Mouse (Mus musculus) limb, embryonic 11.5 days (tissue): Measurements from ENCODE around the gene Purb. TPM values are rescaled to one million over a fixed set of nuclear protein-coding genes. Genes with fewer than 3 reads are reported as not detected.
A peak's percentile ranks its signal among the peaks of the same experiment; 100 is the strongest.

Experiments
- ATAC-seq: fragments of 200-750 bp; cut with Nextera tagmentation; 2 replicates; pipeline ENCODE4 v1.8.0; 2017; ENCODE audit warnings: low read depth; ENCODE audit not compliant: insufficient number of reproducible peaks, low FRiP score, low TSS enrichment
- DNase-seq: peaks from one replicate; pipeline ENCODE4 v3.0.0-alpha.2; 2015; ENCODE audit warnings: low spot score
- H3K27ac ChIP-seq: fragments of 300-500 bp; sonication (generic); replicated peaks from 2 replicates; pipeline ENCODE4 v1.5.1; 2014; ENCODE audit warnings: low read depth, mild to moderate bottlenecking, low read length
- H3K27me3 ChIP-seq: fragments of 300-500 bp; sonication (generic); 2 replicates; pipeline ENCODE4 v1.6.1; 2014; ENCODE audit warnings: mild to moderate bottlenecking, low read length, mixed read lengths; ENCODE audit not compliant: control insufficient read depth, insufficient read depth
- H3K36me3 ChIP-seq: fragments of 300-500 bp; sonication (generic); 2 replicates; pipeline ENCODE4 v1.6.1; 2014; ENCODE audit warnings: mild to moderate bottlenecking, low read length, moderate library complexity, mixed read lengths; ENCODE audit not compliant: control insufficient read depth, insufficient read depth
- H3K4me1 ChIP-seq: fragments of 300-500 bp; sonication (generic); 2 replicates; pipeline ENCODE4 v1.6.1; 2014; ENCODE audit warnings: low read length, mixed read lengths; ENCODE audit not compliant: control insufficient read depth, insufficient read depth
- H3K4me2 ChIP-seq: fragments of 300-500 bp; sonication (generic); 2 replicates; pipeline ENCODE4 v1.6.1; 2014; ENCODE audit warnings: low read depth, mild to moderate bottlenecking, moderate library complexity; ENCODE audit not compliant: severe bottlenecking
- H3K4me3 ChIP-seq: fragments of 300-500 bp; sonication (generic); 2 replicates; pipeline ENCODE4 v1.5.1; 2014; ENCODE audit warnings: low read depth, low read length
- H3K9ac ChIP-seq: fragments of 300-500 bp; sonication (generic); 2 replicates; pipeline ENCODE4 v1.6.1; 2014; ENCODE audit warnings: mild to moderate bottlenecking, low read length
- H3K9me3 ChIP-seq: fragments of 300-500 bp; sonication (generic); 2 replicates; pipeline ENCODE4 v1.6.1; 2016; ENCODE audit warnings: low read length; ENCODE audit not compliant: control insufficient read depth
- WGBS: fragments of 180-500 bp; shearing (Covaris S2); extraction: QIAGEN DNeasy Blood & Tissue Kit; methylation state at CpG from one replicate; pipeline ENCODE4 v1.1.7; 2014; 5-methylcytosine and 5-hydroxymethylcytosine counted together
- polyA plus RNA-seq: library from polyadenylated mRNA; unstranded; fragments of >200 nt; fragmentation: Nextera tagmentation; extraction: Ambion mirVana; gene quantifications from 2 replicates; pipeline ENCODE4 v1.2.1, GENCODE M21; 2014

Gene Purb
- polyA plus RNA-seq, 1 experiment from 2014 or later = 16.4 TPM

GRCm38 (mm10) chr11:6445951-6446350 lies 29.8 kb downstream of the Purb start:
- Histone ChIP-seq H3K4me1 (no peaks in the 10 kb centered on the region), H3K9me3 (no peaks in the 10 kb centered on the region), H3K9ac (no peak overlapping the region), H3K36me3 (no peaks in the 10 kb centered on the region), H3K4me2 (no peak overlapping the region), H3K27me3 (no peaks in the 10 kb centered on the region), H3K27ac (no peak overlapping the region), H3K4me3 (no peak overlapping the region)
- DNase-seq (no peak), ATAC-seq (no peak)
- 90% methylated on average over 7 of the region's 7 CpGs for WGBS

- Histone ChIP-seq H3K9ac (no peak overlapping the region), H3K36me3 (no peaks in the 10 kb centered on the region), H3K4me1 (no peaks in the 10 kb centered on the region), H3K27me3 (no peaks in the 10 kb centered on the region), H3K4me2 (no peak overlapping the region), H3K27ac (no peak overlapping the region), H3K4me3 (no peak overlapping the region), H3K9me3 (no peaks in the 10 kb centered on the region)
- DNase-seq (no peak), ATAC-seq (no peak)
- 81% methylated on average over 4 of the region's 4 CpGs for WGBS
Measured at GRCm38 (mm10) chr11:6445441-6445840, 30.3 kb downstream of the Purb start.

- H3K4me1 ChIP-seq = no peaks in the 10 kb centered on the region
- H3K4me2 ChIP-seq = peak within 1 kb of the TSS; percentile 69
- no peaks in the 10 kb centered on the region for H3K9me3 ChIP-seq
- DNase-seq = peak; percentile 99
- H3K27me3 ChIP-seq = no peaks in the 10 kb centered on the region
- peak within 1 kb of the TSS; percentile 66 for H3K4me3 ChIP-seq
- ATAC-seq = peak; percentile 100
- WGBS = under 1% methylated on average over 58 of the region's 80 CpGs
- H3K27ac ChIP-seq = peak within 1 kb of the TSS; percentile 85
- no peaks in the 10 kb centered on the region for H3K36me3 ChIP-seq
- H3K9ac ChIP-seq = peak within 1 kb of the TSS; percentile 77
Measured at GRCm38 (mm10) chr11:6444077-6444853, 31.5 kb downstream of the Purb start, which contains the start of gene H2afv. Gene H2afv (minus strand): TSS chr11:6444443.

- Histone ChIP-seq H3K4me3 (peak overlapping the region; percentile 66), H3K27ac (peak overlapping the region; percentile 85; the same call in 1 of the 2 replicates), H3K9me3 (no peaks in the 10 kb centered on the region), H3K36me3 (no peaks in the 10 kb centered on the region), H3K27me3 (no peaks in the 10 kb centered on the region), H3K4me2 (peak overlapping the region; percentile 69), H3K9ac (peak overlapping the region; percentile 77), H3K4me1 (no peaks in the 10 kb centered on the region)
- no peak for ATAC-seq
- no peak for DNase-seq
- 0% methylated on average over 10 of the region's 10 CpGs for WGBS
Measured at GRCm38 (mm10) chr11:6443727-6444076, 32.0 kb downstream of the Purb start.

- no peaks in the 10 kb centered on the region for H3K4me1 ChIP-seq
- ATAC-seq = no peak
- DNase-seq = no peak
- peak overlapping the region; percentile 69 for H3K4me2 ChIP-seq
- no peaks in the 10 kb centered on the region for H3K9me3 ChIP-seq
- no peak overlapping the region for H3K27ac ChIP-seq
- no peaks in the 10 kb centered on the region for H3K36me3 ChIP-seq
- H3K27me3 ChIP-seq = no peaks in the 10 kb centered on the region
- H3K4me3 ChIP-seq = peak overlapping the region; percentile 66
- 59% methylated on average over 4 of the region's 4 CpGs for WGBS
- H3K9ac ChIP-seq = peak overlapping the region; percentile 77; the same call in 1 of the 2 replicates
Measured at GRCm38 (mm10) chr11:6443102-6443501, 32.6 kb downstream of the Purb start.

- no peak overlapping the region for H3K27ac ChIP-seq
- H3K4me1 ChIP-seq = no peaks in the 10 kb centered on the region
- WGBS = 98% methylated on average over 4 of the region's 4 CpGs
- no peak overlapping the region for H3K9ac ChIP-seq
- DNase-seq = no peak
- H3K27me3 ChIP-seq = no peaks in the 10 kb centered on the region
- H3K4me3 ChIP-seq = no peak overlapping the region; the same call in 1 of the 2 replicates
- no peaks in the 10 kb centered on the region for H3K9me3 ChIP-seq
- H3K4me2 ChIP-seq = no peak overlapping the region
- peaks cover 2% of the 10 kb centered on the region; the same call in 1 of the 2 replicates for H3K36me3 ChIP-seq
- no peak for ATAC-seq
Measured at GRCm38 (mm10) chr11:6442566-6442965, 33.2 kb downstream of the Purb start.

GRCm38 (mm10) chr11:6440171-6440570 lies 35.5 kb downstream of the Purb start:
- Histone ChIP-seq H3K9ac (no peak overlapping the region), H3K27me3 (no peaks in the 10 kb centered on the region), H3K9me3 (no peaks in the 10 kb centered on the region), H3K4me2 (no peak overlapping the region), H3K27ac (no peak overlapping the region), H3K4me3 (no peak overlapping the region), H3K36me3 (peaks cover 12% of the 10 kb centered on the region), H3K4me1 (no peaks in the 10 kb centered on the region)
- no peak for ATAC-seq
- WGBS = 96% methylated on average over 4 of the region's 4 CpGs
- no peak for DNase-seq

- H3K36me3 ChIP-seq = peaks cover 18% of the 10 kb centered on the region
- ATAC-seq = no peak
- no peaks in the 10 kb centered on the region for H3K27me3 ChIP-seq
Measured at GRCm38 (mm10) chr11:6437667-6438066, 38.0 kb downstream of the Purb start.

More at GRCm38 (mm10) chr11:6437667-6438066, 38.0 kb downstream of the Purb start:
- Histone ChIP-seq H3K4me1 (no peaks in the 10 kb centered on the region), H3K27ac (no peak overlapping the region), H3K4me2 (no peak overlapping the region), H3K4me3 (no peak overlapping the region), H3K9me3 (no peaks in the 10 kb centered on the region), H3K9ac (no peak overlapping the region)
- no peak for DNase-seq
- 96% methylated on average over 2 of the region's 2 CpGs for WGBS
